Mouse (Mus musculus) brain, adult 2 months (tissue): ENCODE data around the gene Scarb1.

ENCODE experiments used
- DNase-seq: peaks from one replicate; pipeline ENCODE4 v3.0.0; 2011; ENCODE audit warnings: low read depth, low spot score

Scarb1 gene

DNA sequence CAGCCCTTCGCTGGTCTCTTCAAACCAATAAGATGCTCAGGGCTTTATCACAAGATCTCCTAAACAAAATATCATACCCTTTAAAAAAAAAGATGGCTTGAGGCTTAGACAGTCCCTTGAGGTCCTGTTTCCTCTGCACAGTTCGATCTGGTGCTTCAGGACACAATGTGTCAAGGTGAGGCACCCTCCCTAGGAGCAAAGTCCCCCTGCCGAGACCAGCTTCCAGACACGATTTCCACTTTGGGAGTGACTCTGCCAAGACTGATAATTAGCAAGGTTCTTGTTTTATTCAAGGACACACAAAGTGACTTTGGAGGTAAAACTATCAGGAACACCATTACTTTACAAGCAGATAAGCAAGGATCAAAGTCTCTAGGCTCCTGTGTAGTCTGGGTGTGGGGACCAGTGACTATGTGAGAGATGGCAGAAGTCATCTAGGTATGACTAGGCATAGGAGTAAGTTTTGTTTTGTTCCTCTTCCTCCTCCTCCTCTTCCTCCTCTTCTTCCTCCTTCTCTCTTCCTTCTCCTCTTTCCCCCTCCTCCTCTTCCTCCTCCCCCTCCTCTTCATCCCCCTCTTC, 24.0 kb upstream of the Scarb1 start:
- DNase-seq, result no peak

DNA sequence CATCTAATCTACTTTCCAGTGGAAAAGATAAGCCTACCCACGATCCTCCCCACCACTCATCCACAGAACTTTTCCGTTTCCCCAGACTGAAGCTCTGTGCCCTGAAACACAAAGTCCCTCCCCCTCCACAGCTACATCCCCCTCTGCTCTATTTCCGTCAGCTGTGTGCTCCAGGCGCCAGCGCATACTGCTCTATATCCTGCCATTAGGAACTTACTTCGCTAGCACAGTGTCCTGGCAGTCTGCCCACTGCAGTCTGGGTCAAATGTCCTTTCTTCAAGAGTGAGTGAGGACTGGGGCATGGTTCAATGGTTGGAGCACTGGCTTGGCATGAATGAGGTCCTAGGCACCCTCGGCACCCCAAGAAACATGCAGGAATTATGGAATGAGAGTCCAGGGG, 23.0 kb upstream of the Scarb1 start:
- DNase-seq, result peak; percentile 47

DNA sequence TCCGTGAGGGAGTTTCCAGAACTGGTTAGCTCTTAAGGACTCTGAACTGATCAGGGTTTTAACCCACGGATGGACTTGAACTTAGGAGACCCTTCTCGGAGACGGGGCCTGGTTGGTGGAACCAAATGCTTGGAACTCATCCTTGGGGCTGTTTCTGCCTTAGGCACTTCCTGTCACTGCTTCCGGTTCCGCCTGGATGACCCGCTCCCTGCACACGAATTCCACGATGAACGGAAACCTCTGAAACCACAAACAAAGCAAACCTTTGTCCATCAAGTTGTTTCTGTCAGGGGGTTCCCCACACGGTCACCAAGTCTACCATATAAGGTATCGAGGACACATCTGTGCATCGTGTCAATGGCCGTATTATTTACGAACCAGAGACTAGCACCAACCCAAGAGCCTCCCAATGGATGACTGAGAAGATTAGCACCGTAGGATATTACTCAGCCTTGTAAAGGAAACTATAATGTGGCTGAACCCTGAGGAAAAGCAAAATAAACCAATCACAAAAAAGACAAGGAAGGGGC, 20.2 kb upstream of the Scarb1 start:
- DNase-seq, result peak; percentile 35

DNA sequence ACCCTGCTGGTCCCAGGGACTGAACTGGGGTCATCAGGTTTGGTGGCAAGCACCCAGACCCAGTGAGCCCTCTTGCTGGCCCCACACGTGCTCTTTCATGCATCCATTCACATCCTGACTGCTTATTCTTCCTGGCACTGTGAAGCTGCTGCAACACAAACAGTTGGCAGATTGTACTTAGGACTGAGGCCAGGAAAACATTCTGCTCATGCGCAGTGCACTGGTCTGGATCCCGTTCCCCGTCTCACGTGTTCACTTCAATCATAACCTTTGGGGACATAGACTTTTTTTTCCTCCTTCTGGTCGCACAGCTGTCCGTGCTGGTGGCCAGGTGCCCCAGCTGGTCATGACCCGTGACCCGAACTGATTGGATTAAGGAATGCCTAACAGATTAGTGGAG, 19.7 kb upstream of the Scarb1 start:
- DNase-seq, result peak; percentile 67

DNA sequence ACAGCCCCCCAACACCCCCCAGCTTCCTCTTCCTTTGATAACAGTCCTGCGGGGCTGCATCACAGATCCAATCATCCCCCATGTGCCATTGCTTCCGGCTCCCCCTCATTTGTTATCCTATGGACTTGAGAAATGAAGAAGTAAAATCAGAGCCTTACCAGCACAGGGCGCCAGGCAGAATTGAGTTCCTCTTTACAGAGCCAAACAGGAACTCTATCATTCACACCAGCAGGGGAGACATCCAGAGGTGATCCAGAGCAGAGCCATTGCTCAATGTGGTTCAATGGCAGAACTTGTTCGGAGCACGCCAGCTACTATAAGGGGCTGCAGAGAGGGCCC, 17.3 kb upstream of the Scarb1 start:
- peak; percentile 35 for DNase-seq

DNA sequence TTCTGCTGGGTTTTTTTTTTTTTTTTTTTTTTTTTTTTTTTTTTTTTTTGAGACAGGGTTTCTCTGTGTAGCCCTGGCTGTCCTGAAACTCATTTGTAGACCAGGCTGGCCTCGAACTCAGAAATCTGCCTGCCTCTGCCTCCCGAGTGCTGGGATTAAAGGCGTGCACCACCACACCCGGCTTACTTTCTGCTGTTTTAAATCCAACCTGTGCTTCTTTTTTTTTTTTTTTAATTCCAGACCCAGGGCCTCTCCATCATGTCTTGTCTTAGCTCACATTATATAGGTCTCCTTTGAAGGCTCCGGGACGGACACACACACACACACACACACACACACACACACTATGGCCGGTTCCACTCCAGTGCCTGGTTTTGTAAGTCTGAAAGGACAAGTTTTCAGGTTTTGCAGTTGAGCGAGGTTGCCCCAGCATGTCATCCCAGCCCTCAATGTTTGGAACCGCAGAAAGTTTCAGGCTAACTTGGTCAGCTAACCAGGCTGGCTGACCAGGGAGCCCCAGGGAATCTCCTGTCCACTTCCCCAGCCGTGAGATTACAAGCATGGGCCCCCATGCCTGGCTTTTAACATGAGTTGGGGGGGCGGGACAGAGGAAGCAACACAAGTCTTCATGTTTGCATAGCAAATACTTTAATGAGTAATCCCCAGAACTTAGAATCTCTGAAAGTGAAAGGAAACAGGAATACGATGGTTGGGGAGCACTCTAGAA, 16.8 kb upstream of the Scarb1 start:
- no peak for DNase-seq

DNA sequence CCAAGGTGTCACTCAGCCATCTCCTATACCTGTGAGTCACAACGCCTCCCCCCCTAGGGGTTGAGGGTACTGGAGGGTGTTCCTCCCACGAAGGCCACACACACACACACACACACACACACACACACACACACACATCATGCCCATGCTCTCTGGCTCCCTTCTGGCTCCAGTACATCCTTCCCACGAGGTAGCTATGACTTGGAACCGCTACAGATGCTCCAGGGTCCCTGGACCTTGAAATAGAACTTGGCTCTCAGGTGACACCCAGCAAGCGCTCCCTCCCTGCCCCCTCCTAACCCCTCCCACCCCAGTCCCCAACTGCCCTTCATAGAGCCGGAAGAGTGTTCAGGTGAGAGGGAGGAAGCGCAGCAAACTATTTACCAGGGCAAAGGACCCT, 14.8 kb upstream of the Scarb1 start:
- no peak for DNase-seq

DNA sequence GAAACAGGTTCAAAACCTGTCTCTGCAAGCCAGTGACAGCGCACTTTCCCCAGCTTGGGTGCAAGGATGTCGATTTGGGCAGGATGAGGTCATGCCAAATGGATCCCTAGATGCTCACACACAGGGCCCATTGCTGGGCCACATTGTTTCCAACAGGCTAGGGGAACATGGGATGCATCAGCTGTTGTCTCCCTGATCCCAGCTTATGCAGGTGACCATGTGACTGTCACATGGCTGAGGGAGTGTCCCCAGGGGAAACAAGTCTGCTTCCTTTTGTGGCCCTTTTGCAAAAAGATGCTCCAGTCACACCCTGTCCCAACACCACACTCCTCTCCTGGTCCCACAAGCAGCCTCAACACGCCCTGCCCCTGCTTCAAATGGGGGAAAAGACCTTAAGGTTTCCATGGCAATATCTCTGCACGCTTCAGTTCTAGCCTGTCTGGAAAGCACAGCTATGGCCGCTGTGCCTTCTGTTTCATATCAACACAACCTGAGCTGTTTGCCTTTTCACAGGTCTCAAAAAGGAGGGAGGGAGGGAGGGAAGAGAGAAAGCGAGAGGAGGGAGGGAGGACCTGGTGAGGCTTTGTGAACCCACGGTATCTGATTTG, 14.1 kb upstream of the Scarb1 start:
- peak; percentile 12 for DNase-seq

DNA sequence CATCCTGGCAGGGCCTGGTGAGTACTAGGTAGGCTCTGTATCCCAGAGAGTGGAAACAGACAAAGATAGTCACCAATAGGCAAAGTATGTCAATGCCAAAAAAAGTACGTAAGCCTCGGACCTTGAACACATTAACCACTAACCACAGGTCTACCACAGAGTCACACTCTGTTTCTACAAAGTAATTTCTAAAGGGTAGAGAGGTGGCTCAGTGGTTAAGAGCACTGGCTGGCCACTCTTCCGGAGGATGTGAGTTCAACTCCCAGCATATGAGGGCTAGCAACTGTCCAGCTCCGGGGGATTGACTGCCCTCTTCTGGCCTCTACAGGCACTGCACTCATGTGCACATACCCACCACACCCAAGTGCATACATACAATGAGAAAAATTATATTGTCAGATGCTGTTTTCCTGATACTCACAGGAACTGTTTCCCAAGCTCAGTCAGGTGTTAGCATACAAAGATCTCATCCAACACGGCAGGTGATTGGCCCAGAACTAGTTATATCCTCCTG, 11.9 kb upstream of the Scarb1 start:
- DNase-seq, result no peak

DNA sequence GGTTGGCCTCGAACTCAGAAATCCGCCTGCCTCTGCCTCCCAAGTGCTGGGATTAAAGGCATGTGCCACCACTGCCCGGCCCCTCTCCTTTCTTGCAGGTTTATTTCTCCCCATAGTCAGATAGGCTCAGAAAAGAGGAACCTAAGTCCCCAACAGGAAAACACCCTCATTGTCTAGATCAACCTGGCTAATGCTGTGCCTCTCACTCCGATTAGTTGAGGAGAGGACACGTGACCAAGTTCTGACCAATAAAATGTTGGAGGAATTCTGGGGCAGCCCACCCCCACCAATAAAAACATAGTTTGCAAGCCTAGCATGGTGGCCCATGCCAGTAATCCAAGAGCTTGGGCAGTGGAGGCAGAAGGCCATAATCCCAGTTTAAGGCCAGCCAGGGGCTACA, 11.0 kb upstream of the Scarb1 start:
- DNase-seq, result no peak

DNA sequence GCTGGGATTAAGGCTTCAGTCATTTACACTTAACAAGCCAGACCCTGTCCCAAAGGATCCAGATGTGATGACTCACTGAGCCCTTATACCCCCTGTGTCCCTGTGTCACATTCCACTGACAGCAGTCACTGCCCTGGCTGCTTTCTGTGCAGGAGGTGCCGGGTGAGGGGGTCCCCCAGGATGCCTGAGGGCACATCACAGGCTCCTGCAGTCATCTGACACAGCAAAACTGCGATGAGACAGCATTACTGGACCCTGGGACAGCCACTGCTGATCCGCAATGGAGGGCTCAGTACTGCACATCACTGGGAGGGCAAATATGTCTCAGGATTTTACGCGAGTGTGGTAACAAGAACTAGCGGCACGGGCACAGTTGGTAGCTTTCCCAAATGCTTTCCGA, 10.2 kb upstream of the Scarb1 start:
- DNase-seq, result no peak

DNA sequence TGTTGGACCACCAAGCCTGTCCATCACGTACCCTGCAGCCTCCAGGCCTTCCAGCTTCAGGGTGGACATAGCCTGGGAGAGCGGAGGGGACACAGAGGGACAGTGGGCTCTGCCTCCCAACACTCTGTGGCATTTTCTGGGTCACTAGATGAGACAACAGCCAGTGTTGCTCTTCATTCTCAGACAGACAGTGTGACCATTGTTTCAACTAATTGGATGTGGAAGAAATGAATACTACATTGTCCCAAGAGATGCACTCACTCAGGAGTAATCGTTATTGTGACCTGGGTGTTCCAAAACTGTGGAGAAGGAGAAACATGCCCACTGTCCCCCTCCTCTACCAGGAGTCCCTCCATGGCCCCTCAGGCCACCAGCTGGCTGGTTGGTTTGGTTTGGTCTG, 8.5 kb upstream of the Scarb1 start:
- DNase-seq, result peak; percentile 52

DNA sequence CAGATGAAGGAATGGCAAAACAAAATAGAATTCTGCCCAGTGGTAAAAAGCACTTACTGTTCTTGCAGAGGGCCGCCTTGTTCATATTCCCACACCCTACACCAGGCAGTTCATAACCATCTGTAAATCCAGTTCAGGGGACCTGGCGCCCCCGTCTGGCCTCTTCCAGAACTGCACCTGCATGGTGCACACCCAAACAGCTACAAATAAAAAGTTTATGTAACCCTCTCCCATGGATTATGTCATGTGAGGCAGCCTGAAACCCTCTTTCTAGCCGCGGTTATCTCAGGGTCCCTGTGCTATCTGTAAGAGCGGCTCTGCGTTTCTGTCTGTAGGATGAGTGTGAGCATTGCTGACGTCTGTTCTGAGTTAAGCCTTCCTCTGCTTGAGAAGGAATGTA, 7.6 kb upstream of the Scarb1 start:
- peak; percentile 75 for DNase-seq

DNA sequence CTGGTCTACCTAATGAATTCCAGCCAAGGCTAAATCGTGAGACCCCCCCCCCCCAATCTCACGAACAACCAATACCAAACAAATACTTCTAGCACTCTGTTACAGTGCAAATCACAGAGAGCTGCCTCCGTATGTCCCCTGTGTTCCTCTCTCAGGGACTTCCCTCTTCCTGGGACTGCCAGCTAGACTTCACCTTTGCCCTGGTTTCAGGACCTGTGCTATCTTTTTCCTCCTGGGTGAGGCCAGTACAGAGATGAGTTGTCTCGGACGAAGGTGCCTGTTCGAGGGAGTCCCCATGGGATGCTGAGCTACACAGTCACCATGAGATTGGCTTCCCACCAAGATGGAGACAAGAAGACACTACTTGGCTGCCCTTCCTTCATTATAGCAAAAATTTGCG, 7.2 kb upstream of the Scarb1 start:
- DNase-seq, result no peak

DNA sequence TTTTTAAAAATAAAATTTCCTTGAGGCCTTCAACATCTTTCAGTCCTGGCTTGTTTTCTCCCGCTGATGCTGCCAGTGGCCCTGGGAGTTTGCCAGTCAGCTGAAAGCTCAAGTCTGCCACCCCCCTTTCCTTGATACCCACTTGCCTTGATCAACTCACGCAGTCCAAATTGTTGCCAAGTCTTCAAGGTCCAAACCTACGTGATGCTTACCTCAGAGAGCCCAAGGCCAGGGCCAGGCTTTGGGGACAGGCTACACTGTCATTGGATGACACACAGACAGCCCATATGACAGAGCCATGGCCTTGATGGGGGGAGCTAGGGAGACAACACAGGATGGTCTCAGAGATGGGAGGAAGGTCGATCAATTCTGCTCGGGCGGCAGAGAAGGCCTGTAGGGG, 3.4 kb upstream of the Scarb1 start:
- DNase-seq, result no peak

DNA sequence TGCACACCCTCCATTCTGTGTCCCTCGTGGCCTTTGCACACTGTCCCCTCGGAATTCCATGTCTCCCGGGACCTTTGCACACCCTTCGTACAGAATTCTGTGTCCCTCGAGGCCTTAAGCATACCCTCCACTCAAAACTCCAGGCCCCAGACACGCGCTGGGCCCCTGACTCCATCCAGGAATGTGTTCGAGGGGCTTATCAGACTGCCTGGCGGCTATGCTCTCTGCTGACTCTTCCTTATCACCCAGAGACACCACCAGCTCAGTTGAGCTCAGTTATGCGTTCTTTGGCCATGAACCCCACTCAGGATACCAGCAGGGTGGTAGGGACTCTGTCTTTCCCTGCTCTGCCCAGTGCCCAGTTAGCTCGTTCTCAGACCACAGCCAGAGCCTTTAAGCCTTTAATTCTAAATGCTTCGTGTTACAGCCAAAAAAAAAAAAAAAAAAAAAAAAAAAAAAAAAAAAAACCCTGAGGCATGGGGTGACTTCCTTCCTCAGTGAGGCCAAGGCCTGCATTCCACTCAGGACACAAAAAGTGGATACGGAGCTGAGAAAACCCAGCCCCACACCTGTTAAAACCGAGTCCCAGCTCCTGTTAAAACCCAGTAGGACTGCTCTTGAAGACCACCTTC, 681 bp upstream of the Scarb1 start:
- no peak for DNase-seq

DNA sequence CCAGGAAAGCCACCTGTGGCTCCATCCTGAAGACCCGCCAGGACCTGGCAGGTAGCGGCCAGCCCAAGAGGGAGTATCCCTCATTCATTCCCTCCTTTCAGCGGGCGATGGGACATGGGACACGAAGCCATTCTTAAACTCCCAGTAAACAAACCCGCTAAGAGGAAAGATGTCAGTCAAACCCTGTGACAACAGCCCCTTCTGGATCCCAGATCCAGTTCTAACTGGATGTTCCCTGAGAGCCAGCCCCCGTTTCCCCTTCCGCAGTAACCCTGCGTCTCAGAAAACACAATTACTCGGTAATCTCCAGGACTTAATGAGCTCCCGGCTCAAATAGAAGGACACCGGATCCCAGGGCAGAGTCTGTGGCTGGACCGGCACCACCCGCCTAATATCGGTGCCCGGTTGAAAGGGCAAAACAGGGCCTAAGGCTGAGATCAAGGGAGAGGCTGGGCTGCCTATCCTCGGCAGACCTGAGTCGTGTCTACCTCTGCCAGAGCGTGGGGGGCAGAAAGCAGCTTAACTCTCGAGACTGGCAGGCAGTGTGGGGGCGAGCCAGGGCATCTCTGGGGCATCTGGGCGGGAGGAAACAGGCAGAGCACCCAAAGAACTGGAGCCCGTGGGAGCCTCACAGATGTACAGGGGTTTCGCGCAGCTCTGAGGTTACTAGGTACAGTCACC, 903 bp downstream of the Scarb1 start:
- peak; percentile 68 for DNase-seq

DNA sequence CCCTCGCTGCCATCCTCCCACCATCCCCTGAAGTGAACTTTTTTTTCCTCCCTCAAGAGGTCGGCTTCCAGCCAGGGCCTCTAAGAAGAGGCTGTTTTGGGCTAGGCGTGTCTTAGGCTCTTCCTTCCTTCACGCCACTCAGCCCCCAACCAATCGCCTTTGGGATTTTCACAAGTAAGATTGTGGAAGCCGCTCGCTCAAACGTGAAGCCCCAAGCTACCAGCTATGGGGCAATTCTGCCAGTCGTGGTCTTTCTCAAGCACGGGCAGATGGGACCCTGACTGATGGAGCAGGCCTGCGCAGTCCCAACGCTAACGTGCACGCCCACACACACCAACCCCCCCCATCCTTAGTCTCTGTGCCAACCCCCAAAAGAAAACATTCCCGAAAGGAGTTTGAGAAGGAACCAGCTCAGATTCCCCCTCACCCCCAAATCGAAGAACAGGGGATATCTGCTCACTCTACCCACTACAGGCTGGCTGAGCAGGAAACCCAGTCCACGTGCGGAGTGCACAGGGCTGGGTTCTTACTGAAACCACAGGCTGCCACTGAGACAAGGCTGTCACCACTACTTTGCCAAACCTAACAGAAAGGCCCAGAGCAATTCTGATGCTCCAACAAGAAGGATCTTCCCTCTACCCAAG, 1.7 kb downstream of the Scarb1 start:
- peak; percentile 61 for DNase-seq

DNA sequence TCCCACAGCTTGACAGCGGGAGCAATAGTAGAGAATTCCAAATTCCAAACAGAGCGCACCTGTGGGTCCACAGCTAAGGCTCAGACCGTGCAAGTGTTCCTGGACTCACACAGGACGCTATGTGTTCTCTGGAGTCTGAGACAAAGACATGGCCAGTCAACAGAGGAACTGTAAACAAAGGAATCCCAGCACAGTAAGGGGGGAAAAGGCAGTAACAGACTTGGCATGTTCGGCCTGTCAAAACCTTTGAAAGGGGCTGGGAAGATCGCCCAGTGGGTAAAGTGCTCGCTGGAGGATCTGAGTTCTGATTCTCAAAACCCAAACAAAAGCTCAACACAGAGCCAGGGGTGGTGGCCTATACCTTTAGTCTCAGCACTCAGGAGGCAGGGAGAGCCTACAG, 3.4 kb downstream of the Scarb1 start:
- no peak for DNase-seq

DNA sequence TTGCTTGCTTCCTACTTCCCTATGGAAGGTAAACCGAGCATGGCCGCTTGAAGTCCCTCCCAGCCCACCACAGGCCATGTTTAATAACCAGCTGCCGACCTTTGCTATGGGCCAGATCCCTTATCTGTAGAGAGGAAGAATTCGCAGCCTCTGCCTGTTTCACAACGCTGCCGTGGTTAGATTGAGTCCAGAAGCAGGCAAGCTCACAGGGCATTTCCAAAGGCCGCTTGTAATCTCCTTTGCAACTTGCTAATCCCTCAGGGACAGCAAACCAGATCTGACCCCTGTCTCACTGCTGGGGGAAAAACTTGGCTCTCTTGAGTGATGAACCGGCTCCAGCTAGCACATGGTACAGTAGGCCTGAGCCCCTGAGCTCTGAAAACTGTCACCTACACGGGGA, 3.9 kb downstream of the Scarb1 start:
- no peak for DNase-seq

DNA sequence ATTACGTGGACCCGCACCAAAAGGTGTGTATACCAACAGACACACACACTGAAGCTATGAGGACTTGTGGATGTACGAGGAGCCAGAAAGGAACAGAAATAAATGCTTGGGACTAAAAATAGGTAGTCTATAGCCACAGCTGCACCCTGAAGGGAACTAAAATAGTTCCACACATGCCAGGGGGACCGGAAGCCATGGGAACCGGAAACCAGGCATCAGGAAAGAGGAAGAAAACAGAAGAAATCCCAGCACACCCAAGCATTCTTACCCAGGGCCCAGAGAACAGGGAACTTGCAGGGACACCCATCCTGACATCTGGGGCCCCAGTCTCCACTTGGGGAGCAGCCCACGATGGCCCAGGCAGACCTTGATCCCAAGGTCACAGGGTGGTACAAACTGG, 7.9 kb downstream of the Scarb1 start:
- DNase-seq, result peak; percentile 36
